Mouse (Mus musculus) G1E (cell line): ENCODE results near the gene Pde6d. TPM values are rescaled to one million over a fixed set of nuclear protein-coding genes. Genes with fewer than 3 reads are reported as not detected.
"Not testable (repeated sequence)": the region's sequence is repeated elsewhere in the genome, so short reads cannot be mapped to it uniquely, and the experiment has no call there.

Experiments used
- ATAC-seq: 2 replicates; pipeline ENCODE4 v1.8.0; 2016; ENCODE audit warnings: mild to moderate bottlenecking; ENCODE audit not compliant: insufficient number of reproducible peaks, poor library complexity, low FRiP score, severe bottlenecking; ENCODE audit errors: extremely low read depth
- DNase-seq: peaks from one replicate; pipeline ENCODE4 v3.0.0; 2012; ENCODE audit warnings: low spot score
- H3K27me3 ChIP-seq: 2 replicates; pipeline ENCODE4 v1.6.1; 2012; ENCODE audit warnings: mild to moderate bottlenecking, low read length, inconsistent platforms; ENCODE audit not compliant: insufficient read depth
- H3K36me3 ChIP-seq: replicated peaks from 2 replicates; pipeline ENCODE3; 2012; ENCODE audit warnings: mild to moderate bottlenecking, inconsistent platforms
- H3K4me1 ChIP-seq: 2 replicates; pipeline ENCODE4 v1.6.1; 2012; ENCODE audit warnings: low read depth, low read length, inconsistent platforms, mixed read lengths; ENCODE audit not compliant: insufficient read depth
- H3K4me3 ChIP-seq: 2 replicates; pipeline ENCODE4 v1.5.1; 2012; ENCODE audit warnings: low read depth, mild to moderate bottlenecking, inconsistent platforms, low read length, moderate library complexity, mixed read lengths
- H3K9me3 ChIP-seq: replicated peaks from 2 replicates; pipeline ENCODE4 v1.6.1; 2012; ENCODE audit warnings: inconsistent platforms
- CTCF ChIP-seq: IDR thresholded peaks from 2 replicates; pipeline ENCODE4 v1.5.1; 2012; ENCODE audit warnings: low read depth, low read length, inconsistent platforms, mixed read lengths
- GATA1 ChIP-seq: IDR thresholded peaks from 2 replicates; pipeline ENCODE4 v1.6.1; 2012; ENCODE audit warnings: borderline replicate concordance, low read length, inconsistent platforms, mixed read lengths
- GATA2 ChIP-seq: IDR thresholded peaks from 2 replicates; pipeline ENCODE4 v1.6.1; 2012; ENCODE audit warnings: low read depth, low read length, inconsistent platforms, borderline replicate concordance
- POLR2AphosphoS5 ChIP-seq: IDR thresholded peaks from 2 replicates; pipeline ENCODE4 v1.6.1; 2012; ENCODE audit warnings: low read depth, low read length, inconsistent platforms; ENCODE audit not compliant: insufficient replicate concordance
- TAL1 ChIP-seq: conservative IDR thresholded peaks from 2 replicates; pipeline ENCODE4 v1.6.1; 2012; ENCODE audit warnings: low read depth, low read length, inconsistent platforms, mixed read lengths
- polyA plus RNA-seq: library from polyadenylated mRNA; stranded (reverse); fragments of >175 nt; gene quantifications from 2 replicates; pipeline ENCODE4 v1.2.3, GENCODE M21; 2012
- total RNA-seq, 2 experiments: library from RNA; stranded (forward) in 1 of 2; stranded (reverse) in 1 of 2; fragments of 200-1000 nt in 1 of 2; fragments of >200 nt in 1 of 2; fragmentation: Nextera tagmentation in 1 of 2; gene quantifications; 2 replicates each; pipeline ENCODE4 v1.2.3; 2014 to 2017

Pde6d gene
- total and polyA plus RNA-seq, 3 experiments = 21.8 to 82.7 (median 72.3) TPM

DNA sequence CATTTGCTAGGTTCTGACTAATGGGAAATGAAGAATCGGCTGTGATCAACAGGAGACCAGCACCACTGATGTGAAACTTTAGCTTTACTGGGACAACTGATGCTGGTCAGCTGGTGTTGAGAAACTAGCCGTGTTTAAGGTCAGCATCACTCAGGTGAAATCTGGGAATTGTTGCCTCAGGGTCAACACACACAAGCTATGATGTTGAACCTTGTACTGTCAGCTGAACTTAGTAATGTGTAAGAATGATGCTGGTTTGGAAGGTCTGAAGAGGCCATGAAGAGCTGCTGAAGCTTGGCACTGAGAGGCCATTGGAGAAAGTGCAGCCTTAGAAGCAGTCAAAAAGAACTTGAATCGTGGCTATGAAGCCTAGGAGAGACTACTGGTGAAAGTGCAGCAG is 26.8 kb downstream of the Pde6d start:
- DNase-seq (no peak), ATAC-seq (no peak)
- no peak for TF ChIP-seq TAL1
- TF ChIP-seq CTCF = no peak
- TF ChIP-seq POLR2AphosphoS5 = no peak
- no peak for TF ChIP-seq GATA1
- no peak for TF ChIP-seq GATA2
- H3K4me1 ChIP-seq = peaks cover 30% of the 10 kb centered on the region
- H3K9me3 ChIP-seq = no peaks in the 10 kb centered on the region
- peaks cover 74% of the 10 kb centered on the region for H3K36me3 ChIP-seq
- H3K27me3 ChIP-seq = no peaks in the 10 kb centered on the region
- H3K4me3 ChIP-seq = no peak overlapping the region

DNA sequence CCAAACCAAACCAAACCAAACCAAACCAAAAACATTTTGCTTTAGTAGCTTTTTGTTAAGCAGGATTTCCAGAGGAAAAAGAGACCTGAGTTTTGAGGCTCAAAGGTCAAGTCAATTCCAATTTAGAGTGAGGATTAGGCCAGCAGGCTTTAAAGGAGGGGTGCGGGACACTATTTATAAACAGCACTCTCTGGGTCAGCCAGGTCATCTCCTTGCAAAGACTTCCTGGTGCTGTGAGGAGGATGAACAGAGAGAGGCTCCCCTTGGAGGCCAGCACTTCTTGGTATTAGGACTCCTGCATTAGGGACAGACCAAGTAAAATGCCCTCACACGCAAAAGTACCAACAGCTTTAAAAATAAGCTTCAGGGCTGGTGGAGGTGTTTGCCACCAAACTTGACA is 30.6 kb downstream of the Pde6d start:
- H3K4me1 ChIP-seq = peaks cover 12% of the 10 kb centered on the region
- H3K4me3 ChIP-seq = no peak overlapping the region
- H3K36me3 ChIP-seq = peaks cover 74% of the 10 kb centered on the region
- DNase-seq = no peak
- H3K27me3 ChIP-seq = no peaks in the 10 kb centered on the region
- no peaks in the 10 kb centered on the region for H3K9me3 ChIP-seq
- TF ChIP-seq GATA1 = no peak
- no peak for TF ChIP-seq CTCF
- no peak for TF ChIP-seq GATA2
- TF ChIP-seq TAL1 = no peak
- TF ChIP-seq POLR2AphosphoS5 = no peak
- no peak for ATAC-seq

DNA sequence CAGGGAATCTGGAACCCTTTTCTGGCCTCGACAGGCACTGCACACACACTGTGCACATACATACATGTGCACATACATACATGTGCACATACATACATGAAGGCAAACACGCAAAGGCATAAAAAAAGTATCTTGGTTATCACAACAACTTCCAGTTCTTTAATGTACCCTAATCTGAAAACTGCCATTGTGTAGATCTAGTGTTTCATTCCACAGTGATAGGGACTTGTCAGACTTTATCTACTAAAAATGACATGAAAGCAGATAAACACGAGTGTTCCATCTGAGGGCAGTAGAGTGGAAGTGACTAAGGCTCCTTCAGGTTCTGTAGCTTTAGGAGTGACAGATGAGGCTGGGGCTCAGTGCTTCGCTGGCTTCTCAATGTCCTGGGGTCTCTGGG is 31.1 kb downstream of the Pde6d start:
- peaks cover 76% of the 10 kb centered on the region for H3K36me3 ChIP-seq
- no peaks in the 10 kb centered on the region for H3K27me3 ChIP-seq
- H3K9me3 ChIP-seq = no peaks in the 10 kb centered on the region
- ATAC-seq = no peak
- no peak for DNase-seq
- no peak overlapping the region for H3K4me3 ChIP-seq
- no peak for TF ChIP-seq GATA2
- TF ChIP-seq TAL1 = no peak
- TF ChIP-seq CTCF = no peak
- TF ChIP-seq POLR2AphosphoS5 = no peak
- TF ChIP-seq GATA1 = no peak
- peaks cover 12% of the 10 kb centered on the region for H3K4me1 ChIP-seq

DNA sequence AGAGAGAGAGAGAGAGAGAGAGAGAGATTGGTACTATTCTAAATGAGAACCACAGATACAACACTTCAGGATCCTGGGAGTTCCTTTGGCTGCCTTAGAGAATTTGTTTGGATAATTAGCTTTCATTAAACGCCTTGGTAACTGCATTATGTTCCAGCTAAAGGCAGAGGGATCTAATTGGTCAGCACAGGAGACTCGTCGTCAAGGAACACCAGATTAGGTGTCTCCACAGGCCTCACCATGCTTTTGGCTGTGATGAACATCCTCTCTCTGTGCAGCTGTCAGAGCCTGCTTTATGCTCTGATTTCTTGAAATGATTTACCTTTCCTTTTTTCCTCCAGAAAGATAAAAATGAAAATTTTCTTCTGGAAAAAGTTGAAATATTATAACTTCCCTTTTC is 35.6 kb downstream of the Pde6d start:
- Histone ChIP-seq H3K27me3 (no peaks in the 10 kb centered on the region), H3K4me3 (no peak overlapping the region), H3K4me1 (peaks cover 12% of the 10 kb centered on the region), H3K9me3 (no peaks in the 10 kb centered on the region), H3K36me3 (peaks cover 88% of the 10 kb centered on the region)
- DNase-seq (no peak), ATAC-seq (no peak)
- no peak for TF ChIP-seq POLR2AphosphoS5
- no peak for TF ChIP-seq CTCF
- TF ChIP-seq GATA2 = no peak
- no peak for TF ChIP-seq GATA1

DNA sequence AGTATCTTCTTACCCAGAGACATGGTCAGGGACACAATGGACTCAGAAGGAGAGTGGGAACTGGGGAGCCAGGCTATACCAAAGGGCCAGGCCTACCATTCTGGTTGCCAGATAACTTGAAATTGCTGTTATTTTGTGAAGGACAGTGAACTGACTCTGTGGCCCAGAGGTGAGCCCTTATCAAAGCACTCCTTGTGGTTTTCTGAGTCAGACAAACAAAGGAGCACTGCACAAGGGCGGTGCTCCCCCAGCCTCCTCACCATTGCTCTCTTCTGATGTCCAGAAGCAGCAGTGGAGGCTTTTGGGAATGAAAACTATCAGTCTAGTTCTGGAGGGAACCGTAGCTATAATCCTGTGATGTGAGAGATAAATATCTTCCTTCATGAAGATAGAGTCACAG is 39.8 kb downstream of the Pde6d start:
- TF ChIP-seq POLR2AphosphoS5 (no peak), GATA1 (no peak), CTCF (no peak), TAL1 (no peak), GATA2 (no peak)
- Histone ChIP-seq H3K4me3 (no peak overlapping the region), H3K27me3 (no peaks in the 10 kb centered on the region), H3K9me3 (no peaks in the 10 kb centered on the region), H3K36me3 (peaks cover 65% of the 10 kb centered on the region), H3K4me1 (peaks cover 8% of the 10 kb centered on the region; the same call in 1 of the 2 replicates)
- no peak for ATAC-seq
- no peak for DNase-seq

DNA sequence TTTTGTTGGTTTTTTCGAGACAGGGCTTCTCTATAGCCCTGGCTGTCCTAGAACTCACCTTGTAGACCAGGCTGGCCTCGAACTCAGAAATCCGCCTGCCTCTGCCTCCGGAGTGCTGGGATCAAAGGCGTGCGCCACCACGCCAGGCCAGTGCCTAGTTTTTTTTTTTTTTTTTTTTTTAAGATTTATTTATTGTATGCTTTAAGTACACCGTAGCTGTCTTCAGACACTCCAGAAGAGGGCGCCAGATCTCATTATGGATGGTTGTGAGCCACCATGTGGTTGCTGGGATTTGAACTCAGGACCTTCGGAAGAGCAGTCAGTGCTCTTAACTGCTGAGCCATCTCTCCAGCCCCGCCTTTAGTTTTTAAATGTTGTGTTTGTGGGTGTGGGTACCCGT is 42.8 kb downstream of the Pde6d start:
- ATAC-seq, H3K27me3 ChIP-seq, DNase-seq, H3K9me3 ChIP-seq, H3K4me3 ChIP-seq, H3K4me1 ChIP-seq: not testable (repeated sequence)
- H3K36me3 ChIP-seq = peaks cover 39% of the 10 kb centered on the region

DNA sequence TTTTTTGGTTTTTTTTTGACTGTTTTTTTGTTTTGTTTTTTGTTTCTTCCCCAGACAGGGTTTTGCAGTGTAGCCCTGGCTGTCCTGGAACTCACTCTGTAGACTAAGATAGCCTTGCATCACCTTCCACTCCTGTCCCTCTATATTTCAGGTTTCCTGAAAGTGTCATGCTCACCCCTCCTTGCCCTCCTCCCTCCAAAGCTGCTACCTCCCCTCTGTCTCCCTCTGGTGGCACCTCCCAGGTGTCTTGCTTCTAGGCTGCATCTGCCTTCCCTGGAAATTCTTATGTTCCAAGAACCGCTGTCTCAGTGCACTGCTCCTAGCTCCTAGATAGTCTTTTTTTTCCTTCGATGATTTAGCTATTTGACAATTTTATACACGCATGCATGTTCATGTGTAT is 44.0 kb downstream of the Pde6d start:
- TF ChIP-seq TAL1 (no peak), GATA2 (no peak), POLR2AphosphoS5 (no peak), CTCF (0 out of 2 replicates have a peak, but pooled peaks have one; percentile 7), GATA1 (no peak)
- Histone ChIP-seq H3K4me3 (no peak overlapping the region), H3K36me3 (peaks cover 31% of the 10 kb centered on the region), H3K9me3 (peaks cover 4% of the 10 kb centered on the region), H3K4me1 (peaks cover 8% of the 10 kb centered on the region; the same call in 1 of the 2 replicates), H3K27me3 (no peaks in the 10 kb centered on the region)
- DNase-seq (no peak), ATAC-seq (no peak)
